Mouse (Mus musculus) yolk sac, embryonic 10.5 days (tissue): ENCODE data around the gene Cldn22.
A peak's percentile ranks its signal among the peaks of the same experiment; 100 is the strongest.

Experiments used
- DNase-seq: peaks from one replicate; pipeline ENCODE4 v3.0.0-alpha.2; 2017; ENCODE audit warnings: low spot score

The Cldn22 gene

GRCm38 (mm10) chr8:47833944-47834343, 9.7 kb downstream of the Cldn22 start:
- no peak for DNase-seq

- no peak for DNase-seq
Observed at GRCm38 (mm10) chr8:47843063-47843462, 18.8 kb downstream of the Cldn22 start.

- no peak for DNase-seq
Observed at GRCm38 (mm10) chr8:47843651-47844050, 19.4 kb downstream of the Cldn22 start.

GRCm38 (mm10) chr8:47845956-47846355, 21.7 kb downstream of the Cldn22 start:
- DNase-seq = no peak

GRCm38 (mm10) chr8:47847161-47847560, 22.9 kb downstream of the Cldn22 start:
- DNase-seq = no peak

GRCm38 (mm10) chr8:47847931-47848330, 23.6 kb downstream of the Cldn22 start:
- DNase-seq = no peak

GRCm38 (mm10) chr8:47849842-47850241, 25.6 kb downstream of the Cldn22 start:
- no peak for DNase-seq

GRCm38 (mm10) chr8:47851824-47852502, 27.7 kb downstream of the Cldn22 start:
- no peak for DNase-seq

- no peak for DNase-seq
Observed at GRCm38 (mm10) chr8:47852737-47853136, 28.5 kb downstream of the Cldn22 start.

GRCm38 (mm10) chr8:47853356-47853755, 29.1 kb downstream of the Cldn22 start:
- DNase-seq = no peak

- DNase-seq = no peak
Observed at GRCm38 (mm10) chr8:47859259-47859658, 35.0 kb downstream of the Cldn22 start.

- DNase-seq = no peak
Observed at GRCm38 (mm10) chr8:47866568-47866967, 42.3 kb downstream of the Cldn22 start.

- DNase-seq = no peak
Observed at GRCm38 (mm10) chr8:47867067-47867466, 42.8 kb downstream of the Cldn22 start.

- DNase-seq = no peak
Observed at GRCm38 (mm10) chr8:47872361-47873107, 48.3 kb downstream of the Cldn22 start.

GRCm38 (mm10) chr8:47874497-47875178, 50.4 kb downstream of the Cldn22 start:
- DNase-seq = peak; percentile 66
